Mouse (Mus musculus): ENCODE data around the gene Vav3. TPM values are rescaled to one million over a fixed set of nuclear protein-coding genes. Genes with fewer than 3 reads are reported as not detected.
A peak's percentile ranks its signal among the peaks of the same experiment; 100 is the strongest.

The Vav3 gene
- polyA plus RNA-seq, 1 experiment from 2014 or later = 18.4 TPM

GRCm38 (mm10) chr3:109622816-109623215, 282.4 kb downstream of the Vav3 start:
- WGBS = 84% methylated on average over 1 of the region's 1 CpGs
- Histone ChIP-seq H3K27ac (ENCODE audit: low read depth, low read length) (no peak overlapping the region), H3K9ac (ENCODE audit: low read length) (no peak overlapping the region), H3K36me3 (ENCODE audit: control insufficient read depth, insufficient read depth, low read length) (no peaks in the 10 kb centered on the region), H3K4me2 (no peak overlapping the region), H3K9me3 (ENCODE audit: control insufficient read depth, low read length) (no peaks in the 10 kb centered on the region), H3K4me1 (ENCODE audit: control insufficient read depth, insufficient read depth, low read length) (no peaks in the 10 kb centered on the region), H3K27me3 (ENCODE audit: control insufficient read depth, insufficient read depth, low read length) (no peaks in the 10 kb centered on the region), H3K4me3 (ENCODE audit: low read depth, low read length) (no peak overlapping the region)
- ATAC-seq (ENCODE audit: low FRiP score) (no peak), DNase-seq (ENCODE audit: low spot score, missing footprints) (no peak)

- Histone ChIP-seq H3K4me1 (ENCODE audit: control insufficient read depth, insufficient read depth, low read length) (no peaks in the 10 kb centered on the region), H3K27ac (ENCODE audit: low read depth, low read length) (no peak overlapping the region), H3K4me2 (no peak overlapping the region), H3K4me3 (ENCODE audit: low read depth, low read length) (no peak overlapping the region), H3K36me3 (ENCODE audit: control insufficient read depth, insufficient read depth, low read length) (no peaks in the 10 kb centered on the region), H3K9me3 (ENCODE audit: control insufficient read depth, low read length) (no peaks in the 10 kb centered on the region), H3K27me3 (ENCODE audit: control insufficient read depth, insufficient read depth, low read length) (no peaks in the 10 kb centered on the region), H3K9ac (ENCODE audit: low read length) (no peak overlapping the region)
- ATAC-seq (ENCODE audit: low FRiP score) (no peak), DNase-seq (ENCODE audit: low spot score, missing footprints) (no peak)
- WGBS = 91% methylated on average over 2 of the region's 2 CpGs
Measured at GRCm38 (mm10) chr3:109623770-109624169, 283.3 kb downstream of the Vav3 start.

- Histone ChIP-seq H3K4me3 (ENCODE audit: low read depth, low read length) (no peak overlapping the region), H3K4me2 (no peak overlapping the region)
- 72% methylated on average over 4 of the region's 4 CpGs for WGBS
Measured at GRCm38 (mm10) chr3:109636045-109636444, 295.6 kb downstream of the Vav3 start.

GRCm38 (mm10) chr3:109639386-109639785, 298.9 kb downstream of the Vav3 start:
- H3K4me3 ChIP-seq (ENCODE audit: low read depth, low read length) = no peak overlapping the region
- H3K4me1 ChIP-seq (ENCODE audit: control insufficient read depth, insufficient read depth, low read length) = 0 out of 2 replicates have a peak, but pooled peaks cover 4% of the 10 kb centered on the region
- 78% methylated on average over 1 of the region's 1 CpGs for WGBS
- no peak for DNase-seq (ENCODE audit: low spot score, missing footprints)
- no peak overlapping the region for H3K9ac ChIP-seq (ENCODE audit: low read length)
- no peaks in the 10 kb centered on the region for H3K9me3 ChIP-seq (ENCODE audit: control insufficient read depth, low read length)
- H3K27ac ChIP-seq (ENCODE audit: low read depth, low read length) = no peak overlapping the region
- H3K4me2 ChIP-seq = no peak overlapping the region
- H3K36me3 ChIP-seq (ENCODE audit: control insufficient read depth, insufficient read depth, low read length) = no peaks in the 10 kb centered on the region
- H3K27me3 ChIP-seq (ENCODE audit: control insufficient read depth, insufficient read depth, low read length) = no peaks in the 10 kb centered on the region
- no peak for ATAC-seq (ENCODE audit: low FRiP score)

More at GRCm38 (mm10) chr3:109636045-109636444, 295.6 kb downstream of the Vav3 start:
- Histone ChIP-seq H3K27me3 (ENCODE audit: control insufficient read depth, insufficient read depth, low read length) (no peaks in the 10 kb centered on the region), H3K9me3 (ENCODE audit: control insufficient read depth, low read length) (no peaks in the 10 kb centered on the region), H3K36me3 (ENCODE audit: control insufficient read depth, insufficient read depth, low read length) (no peaks in the 10 kb centered on the region), H3K27ac (ENCODE audit: low read depth, low read length) (no peak overlapping the region), H3K4me1 (ENCODE audit: control insufficient read depth, insufficient read depth, low read length) (0 out of 2 replicates have a peak, but pooled peaks cover 4% of the 10 kb centered on the region), H3K9ac (ENCODE audit: low read length) (no peak overlapping the region)
- ATAC-seq (ENCODE audit: low FRiP score) (no peak), DNase-seq (ENCODE audit: low spot score, missing footprints) (no peak)

- ATAC-seq (ENCODE audit: low FRiP score) (no peak), DNase-seq (ENCODE audit: low spot score, missing footprints) (no peak)
- no peaks in the 10 kb centered on the region for H3K9me3 ChIP-seq (ENCODE audit: control insufficient read depth, low read length)
- no peak overlapping the region for H3K4me2 ChIP-seq
- H3K27ac ChIP-seq (ENCODE audit: low read depth, low read length) = no peak overlapping the region
- WGBS = 83% methylated on average over 4 of the region's 4 CpGs
- 0 out of 2 replicates have a peak, but pooled peaks cover 4% of the 10 kb centered on the region for H3K4me1 ChIP-seq (ENCODE audit: control insufficient read depth, insufficient read depth, low read length)
- H3K36me3 ChIP-seq (ENCODE audit: control insufficient read depth, insufficient read depth, low read length) = no peaks in the 10 kb centered on the region
- no peak overlapping the region for H3K9ac ChIP-seq (ENCODE audit: low read length)
- H3K27me3 ChIP-seq (ENCODE audit: control insufficient read depth, insufficient read depth, low read length) = no peaks in the 10 kb centered on the region
- H3K4me3 ChIP-seq (ENCODE audit: low read depth, low read length) = no peak overlapping the region
Measured at GRCm38 (mm10) chr3:109640796-109641195, 300.3 kb downstream of the Vav3 start.

GRCm38 (mm10) chr3:109648242-109648641, 307.8 kb downstream of the Vav3 start:
- no peak overlapping the region for H3K4me2 ChIP-seq
- DNase-seq (ENCODE audit: low spot score, missing footprints) (no peak), ATAC-seq (ENCODE audit: low FRiP score) (no peak)
- H3K36me3 ChIP-seq (ENCODE audit: control insufficient read depth, insufficient read depth, low read length) = no peaks in the 10 kb centered on the region
- H3K27ac ChIP-seq (ENCODE audit: low read depth, low read length) = no peak overlapping the region
- 88% methylated on average over 2 of the region's 2 CpGs for WGBS
- H3K9ac ChIP-seq (ENCODE audit: low read length) = no peak overlapping the region
- H3K27me3 ChIP-seq (ENCODE audit: control insufficient read depth, insufficient read depth, low read length) = no peaks in the 10 kb centered on the region
- H3K9me3 ChIP-seq (ENCODE audit: control insufficient read depth, low read length) = no peaks in the 10 kb centered on the region
- H3K4me3 ChIP-seq (ENCODE audit: low read depth, low read length) = no peak overlapping the region
- H3K4me1 ChIP-seq (ENCODE audit: control insufficient read depth, insufficient read depth, low read length) = no peaks in the 10 kb centered on the region

- Histone ChIP-seq H3K36me3 (ENCODE audit: control insufficient read depth, insufficient read depth, low read length) (no peaks in the 10 kb centered on the region), H3K9ac (ENCODE audit: low read length) (no peak overlapping the region), H3K9me3 (ENCODE audit: control insufficient read depth, low read length) (no peaks in the 10 kb centered on the region), H3K4me2 (no peak overlapping the region), H3K4me1 (ENCODE audit: control insufficient read depth, insufficient read depth, low read length) (no peaks in the 10 kb centered on the region), H3K27me3 (ENCODE audit: control insufficient read depth, insufficient read depth, low read length) (no peaks in the 10 kb centered on the region), H3K27ac (ENCODE audit: low read depth, low read length) (no peak overlapping the region), H3K4me3 (ENCODE audit: low read depth, low read length) (no peak overlapping the region)
- DNase-seq (ENCODE audit: low spot score, missing footprints) = no peak
- ATAC-seq (ENCODE audit: low FRiP score) = no peak
- 93% methylated on average over 3 of the region's 3 CpGs for WGBS
Measured at GRCm38 (mm10) chr3:109651479-109651878, 311.0 kb downstream of the Vav3 start.

- no peaks in the 10 kb centered on the region for H3K36me3 ChIP-seq (ENCODE audit: control insufficient read depth, insufficient read depth, low read length)
- H3K4me3 ChIP-seq (ENCODE audit: low read depth, low read length) = no peak overlapping the region
- no peaks in the 10 kb centered on the region for H3K27me3 ChIP-seq (ENCODE audit: control insufficient read depth, insufficient read depth, low read length)
- no peaks in the 10 kb centered on the region for H3K4me1 ChIP-seq (ENCODE audit: control insufficient read depth, insufficient read depth, low read length)
- no peak overlapping the region for H3K27ac ChIP-seq (ENCODE audit: low read depth, low read length)
- DNase-seq (ENCODE audit: low spot score, missing footprints) (no peak), ATAC-seq (ENCODE audit: low FRiP score) (peak; percentile 75; the same call in 1 of the 2 replicates)
- 67% methylated on average over 12 of the region's 12 CpGs for WGBS
- H3K4me2 ChIP-seq = no peak overlapping the region
- H3K9ac ChIP-seq (ENCODE audit: low read length) = no peak overlapping the region
- no peaks in the 10 kb centered on the region for H3K9me3 ChIP-seq (ENCODE audit: control insufficient read depth, low read length)
Measured at GRCm38 (mm10) chr3:109652860-109653631, 312.6 kb downstream of the Vav3 start.

- no peak overlapping the region for H3K4me2 ChIP-seq
- no peaks in the 10 kb centered on the region for H3K9me3 ChIP-seq (ENCODE audit: control insufficient read depth, low read length)
- no peaks in the 10 kb centered on the region for H3K36me3 ChIP-seq (ENCODE audit: control insufficient read depth, insufficient read depth, low read length)
- 93% methylated on average over 4 of the region's 4 CpGs for WGBS
- no peak for ATAC-seq (ENCODE audit: low FRiP score)
- no peaks in the 10 kb centered on the region for H3K27me3 ChIP-seq (ENCODE audit: control insufficient read depth, insufficient read depth, low read length)
- H3K27ac ChIP-seq (ENCODE audit: low read depth, low read length) = no peak overlapping the region
- no peak overlapping the region for H3K4me3 ChIP-seq (ENCODE audit: low read depth, low read length)
- no peaks in the 10 kb centered on the region for H3K4me1 ChIP-seq (ENCODE audit: control insufficient read depth, insufficient read depth, low read length)
- DNase-seq (ENCODE audit: low spot score, missing footprints) = no peak
- H3K9ac ChIP-seq (ENCODE audit: low read length) = no peak overlapping the region
Measured at GRCm38 (mm10) chr3:109654386-109654785, 313.9 kb downstream of the Vav3 start.
